Mouse (Mus musculus) kidney, adult 2 months (tissue): ENCODE data around the gene Prrc2a.

Experiments
- CTCF ChIP-seq: fragments of 200-500 bp; conservative IDR thresholded peaks from 2 replicates; pipeline ENCODE4 v1.5.1; 2011; ENCODE audit warnings: low read depth, mild to moderate bottlenecking, control low read depth, low read length, moderate library complexity, mixed read lengths; ENCODE audit not compliant: insufficient read depth, insufficient read length
- POLR2A ChIP-seq: fragments of 200-500 bp; IDR thresholded peaks from one replicate; pipeline ENCODE4 v1.6.1; 2011; ENCODE audit warnings: low read depth, low read length, control low read depth

DNA sequence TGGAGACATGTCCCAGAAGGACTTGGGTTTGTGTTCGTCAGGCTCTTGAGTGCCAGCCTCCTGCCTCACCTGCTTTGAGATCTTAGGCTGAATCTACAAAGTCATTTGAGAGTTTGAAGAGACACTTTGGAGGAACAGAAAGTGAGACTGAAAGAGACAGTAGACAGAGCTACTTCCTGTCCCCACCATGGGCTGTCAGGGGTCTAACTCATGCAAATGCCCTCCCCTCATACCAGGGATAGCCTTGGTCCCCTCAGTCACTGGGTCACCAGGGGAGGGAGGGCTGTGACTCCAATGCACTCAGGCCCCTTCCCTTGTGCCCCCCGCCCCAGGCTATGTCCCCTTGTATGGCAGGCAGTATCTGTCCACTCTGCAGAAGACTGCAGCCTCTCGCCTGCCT lies 8.6 kb upstream of the Prrc2a start:
- no peak for TF ChIP-seq POLR2A
- TF ChIP-seq CTCF, result no peak
